Mouse (Mus musculus) CH12.LX (cell line): ENCODE data around the gene Fli1. TPM values are rescaled to one million over a fixed set of nuclear protein-coding genes. Genes with fewer than 3 reads are reported as not detected.
A peak's percentile ranks its signal among the peaks of the same experiment; 100 is the strongest.

Experiments
- DNase-seq: peaks from one replicate; pipeline ENCODE4 v3.0.0-alpha.2; 2013; ENCODE audit errors: extremely low read depth
- H3K27ac ChIP-seq: 2 replicates; pipeline ENCODE4 v1.5.1; 2012; ENCODE audit warnings: low read depth, mild to moderate bottlenecking, control low read depth, moderate library complexity; ENCODE audit not compliant: insufficient read depth
- H3K27me3 ChIP-seq: replicated peaks from 2 replicates; pipeline ENCODE3; 2012; ENCODE audit warnings: inconsistent platforms
- H3K36me3 ChIP-seq, 2 experiments: replicated peaks in 1 of 2; 2 replicates each; pipeline versions ENCODE3 to v1.6.1; 2012; ENCODE audit warnings: inconsistent platforms in 1 of 2, low read length in 1 of 2, mild to moderate bottlenecking in 1 of 2, mixed read lengths in 1 of 2, moderate library complexity in 1 of 2; ENCODE audit not compliant: control insufficient read depth in 1 of 2, insufficient read depth in 1 of 2
- H3K4me1 ChIP-seq, 2 experiments: 2 replicates each; pipeline ENCODE4 v1.6.1; 2012; ENCODE audit warnings: inconsistent platforms in 1 of 2, moderate library complexity in 1 of 2; ENCODE audit not compliant: insufficient read depth in 2 of 2, control insufficient read depth in 1 of 2
- H3K4me2 ChIP-seq: 2 replicates; pipeline ENCODE4 v1.6.1; 2012; ENCODE audit warnings: low read depth, mild to moderate bottlenecking, control low read depth; ENCODE audit not compliant: poor library complexity, insufficient read depth, severe bottlenecking
- H3K4me3 ChIP-seq, 3 experiments: fragments of 150-350 bp in 1 of 3; sonication (generic) in 1 of 3; replicated peaks in 1 of 3; 2 replicates each; pipeline versions ENCODE3 to v1.5.1; 2011 to 2012; ENCODE audit warnings: low read depth in 2 of 3, low read length in 2 of 3, mild to moderate bottlenecking in 2 of 3, moderate library complexity in 2 of 3, control low read depth in 1 of 3, improper control_type of control experiment in 1 of 3, inconsistent platforms in 1 of 3, mixed read lengths in 1 of 3; ENCODE audit not compliant: poor library complexity in 1 of 3
- H3K79me2 ChIP-seq: replicated peaks from 2 replicates; pipeline ENCODE4 v1.6.1; 2012; ENCODE audit warnings: mild to moderate bottlenecking, moderate library complexity; ENCODE audit not compliant: control insufficient read depth, poor library complexity, insufficient read depth, severe bottlenecking; ENCODE audit errors: extremely low read depth
- H3K9ac ChIP-seq: 2 replicates; pipeline ENCODE4 v1.6.1; 2012; ENCODE audit warnings: low read depth, mild to moderate bottlenecking, control low read depth, moderate library complexity; ENCODE audit not compliant: insufficient read depth
- H3K9me3 ChIP-seq: replicated peaks from 2 replicates; pipeline ENCODE3; 2012; ENCODE audit warnings: low read length, inconsistent platforms, mixed read lengths
- CHD2 ChIP-seq: IDR thresholded peaks from 2 replicates; pipeline ENCODE4 v1.6.1; 2011; ENCODE audit warnings: low read length, improper control_type of control experiment
- CTCF ChIP-seq, 2 experiments: IDR thresholded peaks in 1 of 2; conservative IDR thresholded peaks in 1 of 2; 2 replicates each; pipeline ENCODE4 v1.5.1; 2011 to 2012; ENCODE audit warnings: low read depth in 2 of 2, low read length in 2 of 2, improper control_type of control experiment in 1 of 2, inconsistent platforms in 1 of 2, mild to moderate bottlenecking in 1 of 2, moderate library complexity in 1 of 2
- ETS1 ChIP-seq: conservative IDR thresholded peaks from 2 replicates; pipeline ENCODE4 v1.6.1; 2012; ENCODE audit warnings: low read depth, mild to moderate bottlenecking, inconsistent platforms, low read length, improper control_type of control experiment, moderate library complexity
- HCFC1 ChIP-seq: IDR thresholded peaks from 2 replicates; pipeline ENCODE4 v1.6.1; 2012; ENCODE audit warnings: low read depth, mild to moderate bottlenecking, inconsistent platforms, low read length, improper control_type of control experiment
- JUN ChIP-seq: IDR thresholded peaks from 2 replicates; pipeline ENCODE4 v1.6.1; 2011; ENCODE audit warnings: low read depth, mild to moderate bottlenecking, low read length, improper control_type of control experiment, moderate library complexity; ENCODE audit not compliant: insufficient read depth
- JUND ChIP-seq: conservative IDR thresholded peaks from 2 replicates; pipeline ENCODE4 v1.6.1; 2011; ENCODE audit warnings: low read depth, low read length, improper control_type of control experiment
- MAFK ChIP-seq: IDR thresholded peaks from 2 replicates; pipeline ENCODE4 v1.6.1; 2011; ENCODE audit warnings: low read length, improper control_type of control experiment; ENCODE audit not compliant: insufficient replicate concordance
- MYC ChIP-seq: IDR thresholded peaks from 2 replicates; pipeline ENCODE4 v1.6.1; 2011; ENCODE audit warnings: low read depth, mild to moderate bottlenecking, improper control_type of control experiment, low read length
- NRF1 ChIP-seq: IDR thresholded peaks from 2 replicates; pipeline ENCODE4 v1.6.1; 2014; ENCODE audit warnings: low read depth, mild to moderate bottlenecking, inconsistent platforms, low read length, improper control_type of control experiment, moderate library complexity
- POLR2AphosphoS2 ChIP-seq: IDR thresholded peaks from 2 replicates; pipeline ENCODE4 v1.6.1; 2011; ENCODE audit warnings: low read depth, low read length, improper control_type of control experiment
- RCOR1 ChIP-seq: conservative IDR thresholded peaks from 2 replicates; pipeline ENCODE4 v1.6.1; 2012; ENCODE audit warnings: low read depth, mild to moderate bottlenecking, inconsistent platforms, low read length, improper control_type of control experiment
- SMC3 ChIP-seq: IDR thresholded peaks from 2 replicates; pipeline ENCODE4 v1.6.1; 2011; ENCODE audit warnings: low read depth, low read length, improper control_type of control experiment
- TBP ChIP-seq: conservative IDR thresholded peaks from 2 replicates; pipeline ENCODE4 v1.6.1; 2011; ENCODE audit warnings: low read depth, low read length, improper control_type of control experiment
- TCF12 ChIP-seq: IDR thresholded peaks from 2 replicates; pipeline ENCODE4 v1.6.1; 2014; ENCODE audit warnings: low read depth, mild to moderate bottlenecking, inconsistent platforms, low read length, improper control_type of control experiment
- USF1 ChIP-seq: IDR thresholded peaks from 2 replicates; pipeline ENCODE4 v1.6.1; 2014; ENCODE audit warnings: low read depth, mild to moderate bottlenecking, inconsistent platforms, low read length, improper control_type of control experiment
- USF2 ChIP-seq: conservative IDR thresholded peaks from 2 replicates; pipeline ENCODE4 v1.6.1; 2011; ENCODE audit warnings: low read depth, low read length, improper control_type of control experiment
- ZKSCAN1 ChIP-seq: IDR thresholded peaks from 2 replicates; pipeline ENCODE4 v1.6.1; 2012; ENCODE audit warnings: low read depth, inconsistent platforms, low read length, improper control_type of control experiment, borderline replicate concordance
- ZNF384 ChIP-seq: IDR thresholded peaks from 2 replicates; pipeline ENCODE4 v1.6.1; 2012; ENCODE audit warnings: low read depth, low read length, improper control_type of control experiment, inconsistent platforms
- dilution Hi-C: fragments of 300-500 bp; cut with MboI; formaldehyde crosslinking; loops from 2 replicates; pipeline ENCODE4 v1.14.3; 2020; ENCODE audit warnings: low sequenced_read_pairs; ENCODE audit not compliant: extremely low pct_unique_long_range_greater_than_20kb, extremely low pct_ligation_motif_present
- in situ Hi-C: fragments of 300-500 bp; cut with MboI; formaldehyde crosslinking; loops from 3 replicates; pipeline ENCODE4 v1.14.3; 2019; ENCODE audit warnings: low sequenced_read_pairs, low pct_ligation_motif_present, low pct_unique_long_range_greater_than_20kb, mixed read lengths
- polyA plus RNA-seq: library from polyadenylated mRNA; unstranded; fragments of >175 nt; gene quantifications from 2 replicates; pipeline ENCODE4 v1.2.1, GENCODE M21; 2012; ENCODE audit warnings: low read depth; ENCODE audit not compliant: insufficient read length
- total RNA-seq, 2 experiments: library from RNA; depleted of rRNA; stranded (reverse); fragments of 300-350 nt in 1 of 2; fragments of >200 nt in 1 of 2; gene quantifications; 2 replicates each; pipeline ENCODE4 v1.2.3; 2012 to 2014

Gene Fli1
- total and polyA plus RNA-seq, 3 experiments, result 20.3 to 29.3 (median 20.8) TPM

DNA sequence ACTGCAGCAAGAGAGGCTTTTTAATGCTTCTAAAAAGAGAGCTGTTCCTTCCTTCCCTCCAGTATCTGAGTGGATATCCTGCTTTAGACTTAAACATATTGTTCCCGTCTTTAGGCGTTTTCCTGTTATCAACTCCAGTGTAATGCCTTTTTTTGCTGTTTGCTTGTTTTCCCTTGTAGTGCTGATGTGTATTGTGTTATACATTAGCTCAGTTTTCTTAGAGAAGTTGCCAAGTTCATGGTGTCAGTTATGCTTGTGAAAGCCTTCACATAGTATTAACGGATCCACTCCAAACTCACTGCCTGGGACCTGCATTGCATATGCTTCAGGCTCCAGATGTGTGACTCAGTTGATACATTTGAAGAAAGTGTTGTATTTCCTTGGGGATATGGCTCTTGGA lies 22.6 kb upstream of the Fli1 start:
- no peaks in the 10 kb centered on the region for H3K27me3 ChIP-seq
- H3K4me3 ChIP-seq, result no peak overlapping the region
- H3K27ac ChIP-seq, result no peak overlapping the region
- H3K36me3 ChIP-seq, result no peaks in the 10 kb centered on the region
- no peak for TF ChIP-seq CHD2
- no peak for TF ChIP-seq MYC
- TF ChIP-seq NRF1, result no peak
- no peak for TF ChIP-seq TCF12
- TF ChIP-seq POLR2AphosphoS2, result no peak
- TF ChIP-seq USF2, result no peak
- no peak for TF ChIP-seq JUN
- TF ChIP-seq TBP, result no peak
- TF ChIP-seq ZKSCAN1, result no peak
- TF ChIP-seq MAFK, result no peak
- TF ChIP-seq ETS1, result no peak
- TF ChIP-seq CTCF (conservative IDR thresholded peaks at IDR 0.05 in 1 of 2, IDR thresholded peaks at IDR 0.05 in 1 of 2; ENCODE audit: low read depth in 2 of 2, low read length in 2 of 2), result no peak
- TF ChIP-seq, all 38 proteins: peak for 0
- Histone ChIP-seq H3K9ac (no peak overlapping the region), H3K4me1 (peaks cover 15 to 30% of the 10 kb centered on the region in 2 experiments), H3K4me2 (no peak overlapping the region), H3K79me2 (no peaks in the 10 kb centered on the region), H3K9me3 (no peaks in the 10 kb centered on the region)
- dilution Hi-C loops (no loop called here), in situ Hi-C loops (no loop called here)
- no peak for DNase-seq

DNA sequence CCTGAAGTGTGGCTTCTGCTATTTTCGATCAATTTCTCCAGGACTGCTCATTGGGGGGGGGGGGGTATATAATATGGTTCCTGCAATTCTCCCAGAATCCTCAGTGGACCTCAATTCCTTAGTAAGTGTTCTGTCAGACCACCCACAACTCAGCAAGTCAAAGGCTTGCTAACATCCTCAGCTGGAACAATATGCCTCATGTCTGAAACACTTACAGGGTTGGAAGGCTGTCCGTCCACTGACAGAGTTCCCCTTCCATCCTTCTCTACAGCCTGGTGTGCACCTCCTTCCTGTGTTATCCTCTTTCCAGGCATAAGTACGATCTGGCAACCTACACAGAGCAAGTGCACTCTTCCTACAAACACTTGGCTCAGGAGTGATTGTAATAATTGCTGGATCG lies 20.2 kb upstream of the Fli1 start:
- H3K9ac ChIP-seq, result peak overlapping the region; percentile 8; the same call in 1 of the 2 replicates
- H3K4me1 ChIP-seq, result peaks cover 15 to 32% of the 10 kb centered on the region in 2 experiments
- in situ Hi-C loops, result no loop called here
- H3K4me3 ChIP-seq, result no peak overlapping the region
- H3K27me3 ChIP-seq, result no peaks in the 10 kb centered on the region
- no peak overlapping the region for H3K27ac ChIP-seq
- no peaks in the 10 kb centered on the region for H3K9me3 ChIP-seq
- H3K4me2 ChIP-seq, result peak overlapping the region; percentile 66
- no peaks in the 10 kb centered on the region for H3K36me3 ChIP-seq
- no peak for DNase-seq
- dilution Hi-C loops, result no loop called here
- no peaks in the 10 kb centered on the region for H3K79me2 ChIP-seq
- TF ChIP-seq RCOR1 (no peak), HCFC1 (no peak), USF1 (no peak), ZNF384 (no peak), MAFK (no peak), POLR2AphosphoS2 (no peak), SMC3 (no peak), JUND (no peak), TCF12 (no peak)
